Mouse (Mus musculus) kidney, embryonic 16.5 days (tissue): ENCODE measurements around the gene Ldlrad3. TPM values are rescaled to one million over a fixed set of nuclear protein-coding genes. Genes with fewer than 3 reads are reported as not detected.

Source experiments
- ATAC-seq: fragments of 200-750 bp; cut with Nextera tagmentation; 2 replicates; pipeline ENCODE4 v1.8.0; 2017; ENCODE audit warnings: moderate TSS enrichment; ENCODE audit not compliant: low FRiP score, low TSS enrichment
- H3K27ac ChIP-seq: fragments of 300-500 bp; sonication (generic); 2 replicates; pipeline ENCODE4 v1.5.1; 2014; ENCODE audit warnings: low read length
- H3K27me3 ChIP-seq: fragments of 300-500 bp; sonication (generic); 2 replicates; pipeline ENCODE4 v1.6.1; 2014; ENCODE audit warnings: low read length, control low read depth, mixed read lengths; ENCODE audit not compliant: insufficient read depth
- H3K36me3 ChIP-seq: fragments of 300-500 bp; sonication (generic); 2 replicates; pipeline ENCODE4 v1.6.1; 2014; ENCODE audit warnings: low read length, control low read depth, mixed read lengths; ENCODE audit not compliant: insufficient read depth
- H3K4me1 ChIP-seq: fragments of 300-500 bp; sonication (generic); 2 replicates; pipeline ENCODE4 v1.6.1; 2014; ENCODE audit warnings: low read length, control low read depth, mixed read lengths; ENCODE audit not compliant: insufficient read depth
- H3K4me2 ChIP-seq: fragments of 300-500 bp; sonication (generic); replicated peaks from 2 replicates; pipeline ENCODE4 v1.6.1; 2014; ENCODE audit warnings: low read depth, low read length
- H3K4me3 ChIP-seq: fragments of 300-500 bp; sonication (generic); 2 replicates; pipeline ENCODE4 v1.5.1; 2014; ENCODE audit warnings: mild to moderate bottlenecking, low read length
- H3K9ac ChIP-seq: fragments of 300-500 bp; sonication (generic); replicated peaks from 2 replicates; pipeline ENCODE4 v1.6.1; 2014; ENCODE audit warnings: low read length
- H3K9me3 ChIP-seq: fragments of 300-500 bp; sonication (generic); 2 replicates; pipeline ENCODE4 v1.6.1; 2016; ENCODE audit warnings: low read length, control low read depth
- WGBS: fragments of 180-500 bp; shearing (Covaris S2); extraction: QIAGEN DNeasy Blood & Tissue Kit; methylation state at CpG from one replicate; pipeline ENCODE4 v1.1.7; 2014; 5-methylcytosine and 5-hydroxymethylcytosine counted together
- polyA plus RNA-seq: library from polyadenylated mRNA; unstranded; fragments of >200 nt; fragmentation: Nextera tagmentation; extraction: Ambion mirVana; gene quantifications from 2 replicates; pipeline ENCODE4 v1.2.1, GENCODE M21; 2015

Gene Ldlrad3
- polyA plus RNA-seq, 1 experiment from 2014 or later, result 38.3 TPM

DNA sequence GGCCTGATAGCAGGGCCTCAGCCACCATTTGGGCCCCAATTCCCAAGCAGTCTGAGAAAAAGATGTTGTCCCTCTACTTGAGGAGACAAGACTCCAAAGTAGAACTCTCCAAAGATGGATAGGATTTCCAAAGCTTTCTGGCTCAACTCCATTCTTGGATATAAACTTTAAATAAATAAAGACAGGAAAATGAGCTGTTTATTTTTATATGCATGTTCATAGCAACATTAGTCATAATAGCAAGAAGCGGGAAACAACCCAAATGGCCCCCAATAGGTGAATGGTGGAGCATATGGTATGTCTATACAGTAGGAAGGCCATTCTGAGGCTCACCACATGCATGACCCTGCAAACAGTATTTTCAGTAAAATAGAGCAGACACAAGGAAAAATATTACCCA is 251.2 kb downstream of the Ldlrad3 start:
- ATAC-seq, result peak; percentile 35; the same call in 1 of the 2 replicates
- no peaks in the 10 kb centered on the region for H3K36me3 ChIP-seq
- no peaks in the 10 kb centered on the region; the same call in 1 of the 2 replicates for H3K4me1 ChIP-seq
- H3K4me2 ChIP-seq, result no peak overlapping the region
- no peaks in the 10 kb centered on the region for H3K9me3 ChIP-seq
- H3K27ac ChIP-seq, result no peak overlapping the region
- WGBS, result 76% methylated on average over 1 of the region's 1 CpGs
- H3K27me3 ChIP-seq, result no peaks in the 10 kb centered on the region
- H3K4me3 ChIP-seq, result no peak overlapping the region
- no peak overlapping the region for H3K9ac ChIP-seq

- Histone ChIP-seq H3K4me1 (no peaks in the 10 kb centered on the region; the same call in 1 of the 2 replicates), H3K9ac (no peak overlapping the region), H3K27ac (no peak overlapping the region), H3K36me3 (no peaks in the 10 kb centered on the region), H3K4me2 (no peak overlapping the region), H3K9me3 (no peaks in the 10 kb centered on the region), H3K27me3 (no peaks in the 10 kb centered on the region), H3K4me3 (no peak overlapping the region)
- no peak for ATAC-seq
- WGBS, result 84% methylated on average over 3 of the region's 3 CpGs
These were observed 252.9 kb downstream of the Ldlrad3 start for GRCm38 (mm10) chr2:101933301-101933700.

GRCm38 (mm10) chr2:101932169-101932936 is 253.8 kb downstream of the Ldlrad3 start:
- H3K9me3 ChIP-seq, result no peaks in the 10 kb centered on the region
- no peak overlapping the region for H3K27ac ChIP-seq
- H3K4me3 ChIP-seq, result no peak overlapping the region
- ATAC-seq, result no peak
- H3K27me3 ChIP-seq, result no peaks in the 10 kb centered on the region
- WGBS, result 82% methylated on average over 14 of the region's 14 CpGs
- no peak overlapping the region for H3K4me2 ChIP-seq
- H3K36me3 ChIP-seq, result no peaks in the 10 kb centered on the region
- no peak overlapping the region for H3K9ac ChIP-seq
- H3K4me1 ChIP-seq, result no peaks in the 10 kb centered on the region; the same call in 1 of the 2 replicates

DNA sequence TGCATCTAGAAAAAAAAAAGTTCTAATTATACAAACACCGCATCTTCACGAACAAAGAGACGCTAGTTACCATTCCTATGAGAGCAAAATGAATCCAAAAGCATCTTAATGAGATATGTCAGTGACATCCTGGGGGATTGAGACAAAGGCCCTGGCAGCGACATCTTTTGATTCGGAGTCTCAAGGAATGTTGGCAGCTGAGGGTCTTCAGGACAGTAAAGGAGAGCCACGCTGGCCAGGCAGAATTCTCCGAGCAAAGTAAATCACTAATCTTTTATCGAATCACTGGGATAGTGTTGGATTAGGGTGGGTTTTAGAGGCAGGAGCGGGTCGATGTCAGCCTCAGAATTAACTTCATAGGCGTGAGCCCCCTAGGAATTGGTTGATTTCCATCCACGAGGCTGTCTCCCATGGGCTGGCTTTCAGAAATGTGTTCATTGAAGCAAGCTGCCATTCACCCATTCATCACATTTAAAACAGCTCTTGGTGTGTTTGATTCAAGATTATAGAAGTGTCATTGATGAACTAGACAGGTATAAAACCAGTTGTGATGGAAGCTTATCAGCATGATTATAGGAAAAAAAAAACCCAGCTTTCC is 260.5 kb downstream of the Ldlrad3 start:
- no peak for ATAC-seq
- WGBS, result 88% methylated on average over 12 of the region's 12 CpGs
- H3K4me2 ChIP-seq, result no peak overlapping the region
- no peaks in the 10 kb centered on the region for H3K9me3 ChIP-seq
- no peak overlapping the region for H3K4me3 ChIP-seq
- H3K9ac ChIP-seq, result no peak overlapping the region
- no peaks in the 10 kb centered on the region for H3K4me1 ChIP-seq
- no peaks in the 10 kb centered on the region for H3K36me3 ChIP-seq
- no peaks in the 10 kb centered on the region for H3K27me3 ChIP-seq
- no peak overlapping the region for H3K27ac ChIP-seq

- no peak for ATAC-seq
- 87% methylated on average over 3 of the region's 3 CpGs for WGBS
- Histone ChIP-seq H3K4me3 (no peak overlapping the region), H3K36me3 (no peaks in the 10 kb centered on the region), H3K9ac (no peak overlapping the region), H3K4me1 (no peaks in the 10 kb centered on the region), H3K27me3 (no peaks in the 10 kb centered on the region), H3K9me3 (no peaks in the 10 kb centered on the region), H3K27ac (no peak overlapping the region), H3K4me2 (no peak overlapping the region)
These were observed 261.0 kb downstream of the Ldlrad3 start for GRCm38 (mm10) chr2:101925183-101925582.

- no peak overlapping the region for H3K9ac ChIP-seq
- H3K27ac ChIP-seq, result no peak overlapping the region
- no peaks in the 10 kb centered on the region for H3K9me3 ChIP-seq
- H3K4me2 ChIP-seq, result no peak overlapping the region
- no peaks in the 10 kb centered on the region for H3K27me3 ChIP-seq
- no peaks in the 10 kb centered on the region for H3K4me1 ChIP-seq
- no peaks in the 10 kb centered on the region for H3K36me3 ChIP-seq
- WGBS, result 56% methylated on average over 4 of the region's 4 CpGs
- no peak for ATAC-seq
- H3K4me3 ChIP-seq, result no peak overlapping the region
These were observed 263.0 kb downstream of the Ldlrad3 start for GRCm38 (mm10) chr2:101923181-101923580.

DNA sequence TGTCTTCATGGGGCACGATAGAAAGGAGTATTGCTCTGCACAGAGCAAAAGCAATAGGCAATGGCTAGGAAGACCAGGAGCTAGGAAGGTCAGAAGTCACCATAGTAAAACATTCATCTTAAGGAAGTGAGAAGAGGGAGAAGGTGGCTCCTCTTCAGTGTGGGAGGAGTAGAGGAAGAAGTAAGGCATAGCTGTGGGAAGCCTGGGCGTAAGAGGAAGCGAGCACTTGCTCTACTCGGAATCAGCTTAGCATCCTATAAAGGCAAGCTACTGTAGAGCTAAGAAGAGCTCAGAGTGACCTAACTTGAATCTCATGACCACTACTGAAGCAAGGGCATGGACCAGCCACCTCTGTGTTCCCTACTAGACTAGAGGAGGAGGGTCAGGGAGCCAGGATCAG is 263.9 kb downstream of the Ldlrad3 start:
- Histone ChIP-seq H3K4me1 (no peaks in the 10 kb centered on the region), H3K9me3 (no peaks in the 10 kb centered on the region), H3K4me3 (no peak overlapping the region), H3K27me3 (no peaks in the 10 kb centered on the region), H3K4me2 (no peak overlapping the region), H3K9ac (no peak overlapping the region), H3K27ac (no peak overlapping the region), H3K36me3 (no peaks in the 10 kb centered on the region)
- WGBS, result 82% methylated on average over 4 of the region's 4 CpGs
- no peak for ATAC-seq

DNA sequence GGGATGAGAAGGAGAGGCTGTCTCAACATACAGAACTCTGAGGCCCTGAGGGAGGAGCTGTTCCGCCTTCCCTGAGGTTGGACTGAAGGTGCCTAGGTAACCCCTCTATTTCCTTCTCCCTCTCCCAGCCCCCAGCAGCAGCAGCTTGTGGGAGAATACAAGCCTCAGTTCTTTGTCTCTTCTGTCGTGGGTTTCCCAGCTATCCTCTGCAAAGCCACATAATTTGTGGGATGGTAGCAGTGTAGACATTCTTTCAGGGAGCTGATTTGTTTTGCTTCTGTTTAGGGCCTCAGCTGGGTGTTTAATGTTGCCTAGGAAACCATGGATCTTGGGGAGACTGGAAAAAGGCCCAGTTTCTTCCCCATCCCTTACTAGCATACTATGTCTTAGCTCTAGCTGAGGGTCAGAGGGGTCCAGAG is 266.0 kb downstream of the Ldlrad3 start:
- no peaks in the 10 kb centered on the region for H3K4me1 ChIP-seq
- no peak for ATAC-seq
- H3K36me3 ChIP-seq, result no peaks in the 10 kb centered on the region
- H3K27ac ChIP-seq, result no peak overlapping the region
- no peaks in the 10 kb centered on the region for H3K27me3 ChIP-seq
- no peak overlapping the region for H3K9ac ChIP-seq
- H3K4me3 ChIP-seq, result no peak overlapping the region
- no peak overlapping the region for H3K4me2 ChIP-seq
- 56% methylated on average over 2 of the region's 2 CpGs for WGBS
- no peaks in the 10 kb centered on the region for H3K9me3 ChIP-seq

DNA sequence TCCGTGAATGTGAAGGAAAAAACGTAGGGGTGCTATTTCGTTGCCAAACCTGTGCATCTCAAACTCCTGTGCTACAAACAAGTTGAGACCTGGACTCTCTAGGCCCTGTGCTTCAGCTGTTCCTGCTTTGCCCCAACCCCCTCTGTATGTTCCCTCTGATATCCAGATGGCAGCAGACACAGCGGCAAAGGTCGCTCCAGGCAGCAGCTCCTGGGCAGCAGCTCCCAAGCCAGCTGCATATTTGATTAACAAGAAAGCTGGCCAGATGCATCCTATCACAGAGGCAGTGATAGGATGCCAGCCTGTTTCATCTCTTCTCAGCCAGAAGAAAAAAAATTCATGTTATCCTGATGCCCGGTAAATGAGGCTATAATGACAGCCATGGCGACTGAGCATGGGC is 267.7 kb downstream of the Ldlrad3 start:
- Histone ChIP-seq H3K9me3 (no peaks in the 10 kb centered on the region), H3K27me3 (no peaks in the 10 kb centered on the region), H3K27ac (no peak overlapping the region), H3K4me2 (no peak overlapping the region), H3K4me1 (no peaks in the 10 kb centered on the region), H3K36me3 (no peaks in the 10 kb centered on the region), H3K4me3 (no peak overlapping the region), H3K9ac (no peak overlapping the region)
- 73% methylated on average over 7 of the region's 7 CpGs for WGBS
- no peak for ATAC-seq
